In genomic region chr11:107341293-107341692, GRCm38 (mm10) we compare ENCODE assay signal across 9 mouse cellular contexts.
A peak's percentile ranks its signal among the peaks of the same experiment; 100 is the strongest.
DNase-seq lines count a peak whose midpoint lies in the region; ATAC-seq and TF ChIP-seq lines count a peak whose summit lies in the region.
"Had no signal": no experiment of that assay in that cellular context is flagged by ENCODE, and none has a peak within 500 bp of the region (broad histone marks: within the 10 kb centered on the region; RNA-seq: fewer than 3 reads in every experiment).

No protein-coding gene starts in this region.

- no peaks in the 10 kb centered on the region for H3K27me3 ChIP-seq in kidney, adult 2 months (replicated peaks; ENCODE audit: control insufficient read depth, insufficient read depth, low read length)
- H3K27me3 ChIP-seq in thymus, adult 2 months (ENCODE audit: control insufficient read depth, insufficient read depth, low read length), result no peaks in the 10 kb centered on the region
- H3K27me3 ChIP-seq: embryonic facial prominence, embryonic 13.5 days had no signal

- DNase-seq in cerebellum, adult 11 months, result peak; percentile 28
- DNase-seq in cerebellum, adult 9-11 months, result peak; percentile 51
- DNase-seq in heart, adult 9 months (ENCODE audit: low spot score in 2 of 2), result peak; percentile 73
- peak; percentile 83 for DNase-seq in kidney, adult 2 months
- peak; percentile 70 to 88 for DNase-seq in lung, postnatal 4 days
- no peak for DNase-seq in thymus, postnatal 10 days (ENCODE audit: low spot score in 2 of 2)
- no peak for DNase-seq in thymus, adult 2 months

- peak overlapping the region; percentile 8; the same call in 1 of the 2 replicates for H3K27ac ChIP-seq in kidney, adult 2 months (ENCODE audit: insufficient read depth, low read depth, low read length)
- H3K27ac ChIP-seq in thymus, adult 2 months (ENCODE audit: control insufficient read depth, insufficient read depth, low read length), result no peak overlapping the region
- H3K27ac ChIP-seq: embryonic facial prominence, embryonic 13.5 days had no signal

- H3K36me3 ChIP-seq in kidney, adult 2 months (ENCODE audit: control insufficient read depth, insufficient read depth, low read length), result no peaks in the 10 kb centered on the region
- H3K36me3 ChIP-seq in thymus, adult 2 months (ENCODE audit: control insufficient read depth, insufficient read depth, low read length), result no peaks in the 10 kb centered on the region
- H3K36me3 ChIP-seq: embryonic facial prominence, embryonic 13.5 days had no signal

- no peak overlapping the region for H3K4me3 ChIP-seq in kidney, adult 2 months (ENCODE audit: insufficient read depth, low read depth, low read length)
- H3K4me3 ChIP-seq in thymus, adult 2 months (ENCODE audit: control insufficient read depth, insufficient read depth, low read length), result no peak overlapping the region
- H3K4me3 ChIP-seq: embryonic facial prominence, embryonic 13.5 days had no signal

- TF ChIP-seq CTCF in kidney, adult 2 months (conservative IDR thresholded peaks at IDR 0.05; ENCODE audit: insufficient read depth, insufficient read length, low read depth, low read length), result no peak
- no peak for TF ChIP-seq CTCF in thymus, adult 2 months (IDR thresholded peaks at IDR 0.05; ENCODE audit: borderline replicate concordance, control insufficient read depth, extremely low read depth, insufficient read depth, low read length, poor library complexity)

- 7% methylated on average over 15 of the region's 15 CpGs for WGBS in kidney, adult 2 months
- 85% methylated on average over 15 of the region's 15 CpGs for WGBS in thymus, adult 2 months

- peaks cover 22% of the 10 kb centered on the region; the same call in 1 of the 2 replicates for H3K4me1 ChIP-seq in kidney, adult 2 months (ENCODE audit: control insufficient read depth, insufficient read depth, low read length)
- no peaks in the 10 kb centered on the region for H3K4me1 ChIP-seq in thymus, adult 2 months (replicated peaks; ENCODE audit: control insufficient read depth, insufficient read depth, low read length)

- no peak for ATAC-seq in cerebellum, adult (ENCODE audit: insufficient number of reproducible peaks, low FRiP score, low TSS enrichment)

- TF ChIP-seq POLR2A in kidney, adult 2 months (IDR thresholded peaks at IDR 0.05; ENCODE audit: low read depth, low read length), result no peak
- no peak for TF ChIP-seq POLR2A in thymus, adult 2 months (IDR thresholded peaks at IDR 0.05; ENCODE audit: control insufficient read depth, extremely low read depth, insufficient read depth, low read length, poor library complexity)

Comparison
In these comparisons a context has a peak if more than half of its experiments do, and no peak if none do; other contexts are left out.
1. DNase-seq: peak in cerebellum, adult 11 months (single experiment), cerebellum, adult 9-11 months (single experiment), heart, adult 9 months (2 of 2), kidney, adult 2 months (single experiment) and lung, postnatal 4 days (2 of 2); none in thymus, postnatal 10 days (0 of 2) and thymus, adult 2 months (single experiment).